Mouse (Mus musculus) embryonic facial prominence, embryonic 10.5 days (tissue): Measurements from ENCODE around the gene Atp2a2. TPM values are rescaled to one million over a fixed set of nuclear protein-coding genes. Genes with fewer than 3 reads are reported as not detected.
"Not testable (repeated sequence)": the region's sequence is repeated elsewhere in the genome, so short reads cannot be mapped to it uniquely, and the experiment has no call there.

ENCODE experiments used
- DNase-seq: peaks from one replicate; pipeline ENCODE4 v3.0.0-alpha.2; 2017; ENCODE audit warnings: low spot score
- H3K27ac ChIP-seq: fragments of 300-500 bp; sonication (generic); replicated peaks from 2 replicates; pipeline ENCODE4 v1.5.1; 2016; ENCODE audit warnings: mild to moderate bottlenecking
- H3K27me3 ChIP-seq: fragments of 300-500 bp; sonication (generic); replicated peaks from 2 replicates; pipeline ENCODE4 v1.6.1; 2016; ENCODE audit warnings: low read depth, mild to moderate bottlenecking; ENCODE audit not compliant: poor library complexity, severe bottlenecking
- H3K36me3 ChIP-seq: fragments of 300-500 bp; sonication (generic); replicated peaks from 2 replicates; pipeline ENCODE4 v1.6.1; 2016; ENCODE audit warnings: mild to moderate bottlenecking, moderate library complexity
- H3K4me1 ChIP-seq: fragments of 300-500 bp; sonication (generic); 2 replicates; pipeline ENCODE4 v1.6.1; 2016
- H3K4me3 ChIP-seq: fragments of 300-500 bp; sonication (generic); 2 replicates; pipeline ENCODE4 v1.5.1; 2016; ENCODE audit warnings: mild to moderate bottlenecking, moderate library complexity
- H3K9me3 ChIP-seq: fragments of 300-500 bp; sonication (generic); 2 replicates; pipeline ENCODE4 v1.6.1; 2016; ENCODE audit warnings: mild to moderate bottlenecking
- WGBS: fragments of 180-500 bp; shearing (Covaris S2); methylation state at CpG from one replicate; pipeline ENCODE4 v1.1.7; 2016; 5-methylcytosine and 5-hydroxymethylcytosine counted together
- polyA plus RNA-seq: library from polyadenylated mRNA; unstranded; fragments of >200 nt; fragmentation: Nextera tagmentation; extraction: Ambion mirVana; gene quantifications from 2 replicates; pipeline ENCODE4 v1.2.1, GENCODE M21; 2016

Atp2a2 gene
- polyA plus RNA-seq, 1 experiment from 2014 or later: 35.3 TPM

GRCm38 (mm10) chr5:122503015-122503759 lies 1.2 kb upstream of the Atp2a2 start:
- Histone ChIP-seq H3K36me3 (peaks cover 19% of the 10 kb centered on the region), H3K27me3 (peaks cover 12% of the 10 kb centered on the region; the same call in 1 of the 2 replicates), H3K9me3 (peaks cover 5% of the 10 kb centered on the region; the same call in 1 of the 2 replicates), H3K4me1 (peaks cover 41% of the 10 kb centered on the region), H3K27ac (peak overlapping the region; percentile 100), H3K4me3 (peak overlapping the region; percentile 99)
- WGBS: 37% methylated on average over 15 of the region's 15 CpGs
- no peak for DNase-seq

DNA sequence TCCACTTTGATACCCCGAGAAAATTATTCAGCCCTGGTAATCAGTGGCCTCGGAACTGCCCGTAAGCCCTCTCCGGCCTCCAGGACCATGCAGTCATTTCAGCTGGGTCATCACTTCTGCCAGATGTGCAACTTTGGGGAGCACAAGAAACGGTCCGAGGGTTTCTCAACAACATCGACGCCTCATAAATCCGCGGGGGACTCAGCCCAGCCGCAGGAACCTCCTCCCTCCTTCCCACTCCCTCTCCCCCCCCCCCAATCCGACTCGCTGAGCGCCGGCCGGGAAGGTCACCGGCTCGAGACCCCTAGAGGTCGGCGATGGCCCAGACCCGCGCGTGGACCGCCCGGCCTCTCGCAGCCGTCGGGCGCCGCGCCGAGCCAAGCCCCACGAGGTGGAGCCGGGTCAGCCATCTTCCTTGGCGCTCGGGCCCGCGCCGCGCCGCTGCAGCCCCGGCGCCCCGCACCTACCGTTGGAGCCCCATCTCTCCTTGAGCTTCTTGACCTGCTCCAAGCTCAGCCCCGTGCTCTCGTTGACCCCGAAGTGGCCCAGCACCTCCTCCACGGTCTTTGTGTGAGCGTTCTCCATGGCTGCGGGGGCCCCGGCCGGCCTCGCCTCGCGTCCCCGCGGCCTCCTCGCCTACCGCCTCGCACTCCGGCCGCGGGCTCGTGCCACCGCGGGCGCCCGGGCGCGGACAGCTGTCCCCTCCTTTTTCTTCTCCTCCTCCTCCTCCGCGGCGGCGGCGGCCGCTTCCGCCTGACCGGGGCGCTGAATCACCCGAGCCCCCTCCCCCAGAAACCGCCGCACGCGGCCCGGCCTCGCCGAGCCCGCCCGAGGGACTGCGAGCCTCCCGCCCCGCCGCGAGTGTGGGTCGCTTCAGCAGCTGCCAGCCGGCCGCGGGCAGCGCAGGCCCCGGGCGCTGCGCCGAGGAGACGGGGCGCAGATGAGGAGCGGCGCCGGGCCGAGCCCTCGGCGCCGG lies 636 bp downstream of the Atp2a2 start:
- WGBS: under 1% methylated on average over 113 of the region's 113 CpGs
- peaks cover 12% of the 10 kb centered on the region; the same call in 1 of the 2 replicates for H3K27me3 ChIP-seq
- peak overlapping the region; percentile 99 for H3K4me3 ChIP-seq
- peaks cover 46% of the 10 kb centered on the region for H3K4me1 ChIP-seq
- peak; percentile 76 for DNase-seq
- H3K9me3 ChIP-seq: peaks cover 2% of the 10 kb centered on the region; the same call in 1 of the 2 replicates
- peaks cover 36% of the 10 kb centered on the region for H3K36me3 ChIP-seq
- peak overlapping the region; percentile 100 for H3K27ac ChIP-seq

GRCm38 (mm10) chr5:122500563-122500962 lies 1.5 kb downstream of the Atp2a2 start:
- H3K4me3 ChIP-seq: peak overlapping the region; percentile 99
- DNase-seq: no peak
- H3K9me3 ChIP-seq: no peaks in the 10 kb centered on the region
- H3K27me3 ChIP-seq: peaks cover 12% of the 10 kb centered on the region; the same call in 1 of the 2 replicates
- H3K4me1 ChIP-seq: peaks cover 46% of the 10 kb centered on the region
- peaks cover 44% of the 10 kb centered on the region for H3K36me3 ChIP-seq
- H3K27ac ChIP-seq: peak overlapping the region; percentile 100
- WGBS: 35% methylated on average over 5 of the region's 5 CpGs

DNA sequence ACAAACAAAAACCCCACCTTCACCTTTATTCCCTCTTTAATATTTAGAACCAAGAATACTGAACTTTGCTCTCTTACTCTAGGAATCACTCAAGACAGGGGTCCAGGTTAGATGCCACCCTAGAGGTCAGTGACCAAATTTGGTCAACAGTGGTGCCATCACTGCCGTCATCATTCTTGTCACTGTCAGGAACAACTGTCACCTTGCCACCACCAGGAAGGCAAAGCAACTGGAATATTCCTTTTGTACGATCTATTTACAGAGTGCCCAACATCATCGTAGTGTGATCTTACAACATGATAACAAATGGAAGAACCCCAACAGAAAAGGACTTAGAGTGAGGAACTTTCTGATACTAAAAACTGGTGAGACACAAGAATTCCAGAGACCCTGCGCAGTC lies 1.9 kb downstream of the Atp2a2 start:
- H3K4me1 ChIP-seq: peaks cover 46% of the 10 kb centered on the region
- H3K9me3 ChIP-seq: no peaks in the 10 kb centered on the region
- peaks cover 49% of the 10 kb centered on the region for H3K36me3 ChIP-seq
- no peak for DNase-seq
- no peak overlapping the region for H3K27ac ChIP-seq
- H3K4me3 ChIP-seq: peak overlapping the region; percentile 99
- 60% methylated on average over 4 of the region's 4 CpGs for WGBS
- peaks cover 12% of the 10 kb centered on the region; the same call in 1 of the 2 replicates for H3K27me3 ChIP-seq

GRCm38 (mm10) chr5:122498046-122498445 lies 4.0 kb downstream of the Atp2a2 start:
- Histone ChIP-seq H3K27me3 (0 out of 2 replicates have a peak, but pooled peaks cover 1% of the 10 kb centered on the region), H3K9me3 (no peaks in the 10 kb centered on the region), H3K36me3 (peaks cover 70% of the 10 kb centered on the region), H3K4me1 (peaks cover 34% of the 10 kb centered on the region), H3K27ac (no peak overlapping the region), H3K4me3 (peak overlapping the region; percentile 31; the same call in 1 of the 2 replicates)
- no peak for DNase-seq
- 73% methylated on average over 2 of the region's 2 CpGs for WGBS

- DNase-seq: no peak
- H3K4me3 ChIP-seq: no peak overlapping the region
- peaks cover 28% of the 10 kb centered on the region for H3K4me1 ChIP-seq
- H3K36me3 ChIP-seq: peaks cover 80% of the 10 kb centered on the region
- H3K27ac ChIP-seq: no peak overlapping the region
- WGBS: 90% methylated on average over 4 of the region's 4 CpGs
- H3K27me3 ChIP-seq: no peaks in the 10 kb centered on the region
- H3K9me3 ChIP-seq: no peaks in the 10 kb centered on the region
Observed at GRCm38 (mm10) chr5:122496990-122497389, 5.0 kb downstream of the Atp2a2 start.

DNA sequence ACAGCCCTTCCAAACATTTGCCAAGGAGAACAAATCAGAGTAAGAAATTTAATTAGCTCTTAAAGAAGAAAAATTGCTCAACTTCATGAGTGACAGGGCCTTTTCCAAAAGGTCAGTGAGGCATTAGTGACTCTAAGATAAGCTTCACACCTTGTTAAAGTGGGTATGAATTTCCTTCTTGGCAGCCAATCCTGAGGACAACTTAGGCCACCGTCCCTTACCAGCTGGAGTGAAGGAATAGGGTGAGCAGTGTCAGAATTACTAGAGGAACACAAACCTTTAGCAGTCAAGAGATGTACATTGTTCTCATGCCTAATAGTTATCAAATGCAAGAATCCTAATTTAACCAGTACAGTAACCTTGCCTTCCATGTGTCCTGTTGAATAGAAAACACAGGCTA lies 7.6 kb downstream of the Atp2a2 start:
- no peak overlapping the region for H3K27ac ChIP-seq
- H3K27me3 ChIP-seq: no peaks in the 10 kb centered on the region
- WGBS: 88% methylated on average over 1 of the region's 1 CpGs
- peaks cover 96% of the 10 kb centered on the region for H3K36me3 ChIP-seq
- H3K9me3 ChIP-seq: no peaks in the 10 kb centered on the region
- DNase-seq: no peak
- H3K4me3 ChIP-seq: no peak overlapping the region
- peaks cover 18% of the 10 kb centered on the region for H3K4me1 ChIP-seq

- Histone ChIP-seq H3K27ac (no peak overlapping the region), H3K27me3 (no peaks in the 10 kb centered on the region), H3K9me3 (no peaks in the 10 kb centered on the region), H3K4me3 (no peak overlapping the region), H3K4me1 (peaks cover 4% of the 10 kb centered on the region), H3K36me3 (peaks cover 99% of the 10 kb centered on the region)
- WGBS: 94% methylated on average over 2 of the region's 2 CpGs
- DNase-seq: no peak
Observed at GRCm38 (mm10) chr5:122493035-122493434, 9.0 kb downstream of the Atp2a2 start.

DNA sequence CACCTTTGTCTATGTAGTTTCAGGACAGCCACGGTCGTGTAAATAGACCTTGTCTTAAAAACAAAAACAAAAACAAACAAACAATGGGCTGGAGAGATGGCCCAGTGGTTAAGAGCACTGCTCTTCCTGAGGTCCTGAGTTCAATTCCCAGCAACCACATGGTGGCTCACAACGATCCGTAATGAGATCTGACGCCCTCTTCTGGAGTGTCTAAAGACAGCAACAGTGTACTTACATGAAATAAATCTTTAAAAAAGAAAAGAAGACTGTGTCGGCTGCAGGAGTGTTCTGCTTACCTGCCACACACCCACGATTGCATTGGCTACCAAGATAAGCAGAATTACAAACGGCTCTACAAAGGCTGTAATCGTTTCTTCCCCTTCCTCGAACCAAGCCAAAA lies 10.6 kb downstream of the Atp2a2 start:
- WGBS: 88% methylated on average over 10 of the region's 10 CpGs
- Histone ChIP-seq H3K4me3 (no peak overlapping the region), H3K27ac (no peak overlapping the region), H3K4me1 (no peaks in the 10 kb centered on the region), H3K36me3 (peaks cover 100% of the 10 kb centered on the region), H3K27me3 (no peaks in the 10 kb centered on the region), H3K9me3 (no peaks in the 10 kb centered on the region)
- no peak for DNase-seq

DNA sequence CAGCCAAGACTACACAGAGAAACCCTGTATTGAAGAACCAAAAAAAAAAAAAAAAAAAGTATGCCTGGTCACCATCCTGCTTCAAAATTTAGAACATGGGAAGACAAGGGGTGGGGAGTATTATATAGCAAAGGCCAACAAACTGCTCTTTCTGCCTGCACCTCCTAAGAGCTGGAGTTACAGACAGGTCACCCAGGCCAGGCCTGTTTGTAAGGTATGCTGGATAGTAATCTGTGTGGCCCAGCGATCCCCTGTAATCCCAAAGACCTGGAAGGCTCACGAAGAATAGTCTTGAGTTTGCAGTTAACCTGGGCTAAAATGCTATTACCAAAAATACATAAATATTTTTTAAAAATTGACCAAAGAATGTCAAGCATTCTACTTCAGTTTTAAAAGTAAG lies 11.9 kb downstream of the Atp2a2 start:
- DNase-seq: no peak
- H3K4me1 ChIP-seq: no peaks in the 10 kb centered on the region
- peaks cover 100% of the 10 kb centered on the region for H3K36me3 ChIP-seq
- WGBS: 94% methylated on average over 2 of the region's 2 CpGs
- H3K27me3 ChIP-seq: no peaks in the 10 kb centered on the region
- no peaks in the 10 kb centered on the region for H3K9me3 ChIP-seq
- no peak overlapping the region for H3K4me3 ChIP-seq
- no peak overlapping the region for H3K27ac ChIP-seq

DNA sequence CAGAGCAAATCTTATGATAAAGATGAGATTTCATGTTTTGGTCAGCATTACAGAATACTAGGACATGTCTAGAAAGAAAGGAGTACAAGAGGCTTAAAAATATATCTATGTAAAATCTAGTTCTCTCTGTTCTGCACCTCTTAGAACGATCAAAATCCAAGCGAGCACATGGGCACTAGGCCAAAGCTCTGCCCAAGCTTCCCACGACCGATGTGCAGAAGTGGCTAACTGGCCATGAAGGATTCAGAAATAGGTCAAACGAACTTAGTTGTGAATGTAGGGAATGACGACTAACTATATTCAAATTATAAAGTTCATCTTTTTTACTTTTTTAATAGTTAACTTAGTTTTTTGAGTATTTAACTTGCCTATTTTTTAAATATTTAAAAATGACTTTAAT lies 14.2 kb downstream of the Atp2a2 start:
- no peak for DNase-seq
- H3K4me1 ChIP-seq: no peaks in the 10 kb centered on the region
- no peak overlapping the region for H3K4me3 ChIP-seq
- peaks cover 100% of the 10 kb centered on the region for H3K36me3 ChIP-seq
- WGBS: 96% methylated on average over 6 of the region's 6 CpGs
- no peaks in the 10 kb centered on the region for H3K27me3 ChIP-seq
- H3K9me3 ChIP-seq: no peaks in the 10 kb centered on the region
- no peak overlapping the region for H3K27ac ChIP-seq

- not testable (repeated sequence) for H3K9me3 ChIP-seq, DNase-seq, H3K27me3 ChIP-seq, H3K4me3 ChIP-seq, H3K4me1 ChIP-seq, H3K27ac ChIP-seq
- 77% methylated on average over 5 of the region's 5 CpGs for WGBS
- H3K36me3 ChIP-seq: peaks cover 100% of the 10 kb centered on the region
Observed at GRCm38 (mm10) chr5:122486243-122486642, 15.8 kb downstream of the Atp2a2 start.
